Mouse (Mus musculus) bone marrow, adult 2 months (tissue): ENCODE results near the gene Zfp740.

Source experiments
- CTCF ChIP-seq: fragments of 200-500 bp; IDR thresholded peaks from 2 replicates; pipeline ENCODE4 v1.5.1; 2011; ENCODE audit warnings: low read length, control low read depth; ENCODE audit not compliant: control insufficient read depth, insufficient read depth
- POLR2A ChIP-seq: fragments of 200-500 bp; IDR thresholded peaks from 2 replicates; pipeline ENCODE4 v1.6.1; 2011; ENCODE audit warnings: low read depth, mild to moderate bottlenecking, control low read depth, low read length, borderline replicate concordance; ENCODE audit not compliant: control insufficient read depth

DNA sequence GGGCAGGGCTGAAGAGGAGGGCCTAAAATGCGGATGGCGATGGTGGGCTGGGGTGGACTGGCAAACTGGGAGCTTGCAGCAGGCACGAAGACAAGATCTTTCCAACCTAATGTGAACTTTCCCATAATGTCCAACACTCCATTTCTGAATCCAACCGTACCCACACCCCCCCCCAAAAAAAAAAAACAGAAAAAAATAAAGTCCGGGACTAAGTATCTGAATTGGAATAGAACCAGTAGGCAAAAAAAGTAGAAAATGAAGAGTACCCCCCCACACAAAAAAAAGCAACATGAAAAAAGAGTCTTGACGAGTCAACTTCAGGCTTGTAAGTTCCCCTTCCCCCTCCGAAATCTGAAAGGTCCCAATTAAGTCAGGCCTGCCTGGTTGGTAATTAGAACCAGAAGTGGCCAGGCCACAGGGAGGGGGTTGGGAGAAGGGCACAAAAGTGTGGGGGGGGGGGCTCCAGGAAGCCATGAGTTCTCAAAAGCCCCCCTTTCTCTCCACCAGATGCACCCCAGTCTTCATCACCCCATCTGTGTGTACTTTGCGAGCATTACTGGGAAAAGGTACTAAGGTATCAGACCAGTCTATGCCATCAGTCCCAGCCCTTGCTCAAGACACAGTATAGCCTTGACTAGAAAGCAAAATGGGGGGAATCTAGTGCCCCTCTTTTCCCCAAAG, 45.2 kb downstream of the Zfp740 start:
- no peak for TF ChIP-seq POLR2A
- no peak for TF ChIP-seq CTCF
